Mouse (Mus musculus): ENCODE results near the gene Creg2. TPM values are rescaled to one million over a fixed set of nuclear protein-coding genes. Genes with fewer than 3 reads are reported as not detected.

Gene Creg2
- polyA plus RNA-seq, 1 experiment from 2014 or later, result 0.29 TPM

DNA sequence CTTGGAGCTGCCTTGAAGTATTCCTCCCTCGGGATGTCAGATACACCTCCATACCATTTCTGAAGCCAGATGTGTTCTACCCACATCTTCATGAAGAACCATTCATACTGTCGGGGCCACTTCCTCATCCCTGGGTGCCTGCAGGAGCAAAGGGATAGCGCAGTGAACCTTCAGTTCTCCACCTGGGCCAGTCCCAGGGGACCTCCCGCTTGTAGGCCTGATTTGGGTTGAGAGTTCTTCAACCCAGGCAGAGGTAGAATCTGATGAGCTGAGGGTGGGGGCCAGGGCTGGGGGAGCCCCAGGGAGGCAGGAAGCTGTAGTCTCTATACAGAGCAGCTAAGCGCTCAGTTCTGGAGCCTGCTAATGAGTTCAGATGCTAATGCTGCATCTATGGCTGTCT lies 28.2 kb downstream of the Creg2 start:
- Histone ChIP-seq H3K4me1 (ENCODE audit: control insufficient read depth, insufficient read depth, low read length) (no peaks in the 10 kb centered on the region), H3K9me3 (ENCODE audit: control insufficient read depth, low read length) (no peaks in the 10 kb centered on the region), H3K27me3 (replicated peaks; ENCODE audit: control insufficient read depth, insufficient read depth, low read length) (no peaks in the 10 kb centered on the region), H3K4me2 (ENCODE audit: low read depth, low read length) (no peak overlapping the region), H3K4me3 (ENCODE audit: low read depth, low read length) (no peak overlapping the region), H3K27ac (replicated peaks; ENCODE audit: low read depth, low read length) (no peak overlapping the region), H3K9ac (ENCODE audit: low read depth, low read length) (no peak overlapping the region), H3K36me3 (ENCODE audit: control insufficient read depth, insufficient read depth, low read length) (no peaks in the 10 kb centered on the region)
- WGBS, result 87% methylated on average over 5 of the region's 5 CpGs
- DNase-seq (ENCODE audit: low spot score) (no peak), ATAC-seq (ENCODE audit: low read depth) (no peak)

DNA sequence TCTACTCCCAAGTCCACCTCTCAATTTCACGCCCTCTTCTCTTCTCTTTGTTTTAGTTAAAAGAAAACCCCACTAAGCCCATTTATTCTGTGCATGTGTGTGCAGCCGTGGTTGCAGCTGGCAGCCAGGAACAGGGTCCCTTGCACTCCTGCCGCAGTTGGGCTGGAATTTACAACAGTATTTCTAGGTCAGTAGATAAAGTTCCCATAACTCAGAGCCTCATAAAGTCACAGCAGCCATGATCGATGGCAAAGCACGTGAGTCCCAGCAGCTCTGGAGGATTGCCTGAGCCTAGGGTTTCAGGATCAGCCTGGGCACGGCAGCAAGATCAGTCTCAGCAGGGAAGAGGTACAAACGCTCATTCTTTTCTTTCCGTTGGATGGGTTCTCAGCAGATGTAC lies 32.8 kb downstream of the Creg2 start:
- Histone ChIP-seq H3K9ac (ENCODE audit: low read depth, low read length) (no peak overlapping the region), H3K27ac (replicated peaks; ENCODE audit: low read depth, low read length) (no peak overlapping the region), H3K27me3 (replicated peaks; ENCODE audit: control insufficient read depth, insufficient read depth, low read length) (no peaks in the 10 kb centered on the region), H3K4me2 (ENCODE audit: low read depth, low read length) (no peak overlapping the region), H3K4me3 (ENCODE audit: low read depth, low read length) (no peak overlapping the region), H3K36me3 (ENCODE audit: control insufficient read depth, insufficient read depth, low read length) (no peaks in the 10 kb centered on the region), H3K4me1 (ENCODE audit: control insufficient read depth, insufficient read depth, low read length) (0 out of 2 replicates have a peak, but pooled peaks cover 5% of the 10 kb centered on the region), H3K9me3 (ENCODE audit: control insufficient read depth, low read length) (no peaks in the 10 kb centered on the region)
- no peak for DNase-seq (ENCODE audit: low spot score)
- 36% methylated on average over 8 of the region's 8 CpGs for WGBS
- no peak for ATAC-seq (ENCODE audit: low read depth)

DNA sequence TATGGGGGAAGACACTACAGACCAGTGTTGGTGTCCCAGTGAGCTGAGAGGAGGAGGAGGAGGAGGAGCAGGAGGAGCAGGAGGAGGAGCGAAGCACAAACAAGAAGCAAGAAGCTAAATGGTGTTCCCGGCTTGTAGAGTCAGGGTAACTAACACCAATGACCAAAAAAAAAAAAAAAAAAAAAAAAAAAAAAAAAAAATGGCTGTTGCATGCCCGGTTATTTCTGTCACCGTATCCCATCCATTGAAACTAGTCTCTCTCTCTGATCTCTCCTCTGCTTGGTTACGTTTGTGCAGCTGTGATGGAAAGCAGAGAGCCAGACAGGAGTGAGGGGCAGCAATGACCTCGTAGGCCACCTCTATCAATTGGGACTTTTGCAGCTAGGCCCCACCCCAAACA lies 35.7 kb downstream of the Creg2 start:
- 57% methylated on average over 6 of the region's 6 CpGs for WGBS

DNA sequence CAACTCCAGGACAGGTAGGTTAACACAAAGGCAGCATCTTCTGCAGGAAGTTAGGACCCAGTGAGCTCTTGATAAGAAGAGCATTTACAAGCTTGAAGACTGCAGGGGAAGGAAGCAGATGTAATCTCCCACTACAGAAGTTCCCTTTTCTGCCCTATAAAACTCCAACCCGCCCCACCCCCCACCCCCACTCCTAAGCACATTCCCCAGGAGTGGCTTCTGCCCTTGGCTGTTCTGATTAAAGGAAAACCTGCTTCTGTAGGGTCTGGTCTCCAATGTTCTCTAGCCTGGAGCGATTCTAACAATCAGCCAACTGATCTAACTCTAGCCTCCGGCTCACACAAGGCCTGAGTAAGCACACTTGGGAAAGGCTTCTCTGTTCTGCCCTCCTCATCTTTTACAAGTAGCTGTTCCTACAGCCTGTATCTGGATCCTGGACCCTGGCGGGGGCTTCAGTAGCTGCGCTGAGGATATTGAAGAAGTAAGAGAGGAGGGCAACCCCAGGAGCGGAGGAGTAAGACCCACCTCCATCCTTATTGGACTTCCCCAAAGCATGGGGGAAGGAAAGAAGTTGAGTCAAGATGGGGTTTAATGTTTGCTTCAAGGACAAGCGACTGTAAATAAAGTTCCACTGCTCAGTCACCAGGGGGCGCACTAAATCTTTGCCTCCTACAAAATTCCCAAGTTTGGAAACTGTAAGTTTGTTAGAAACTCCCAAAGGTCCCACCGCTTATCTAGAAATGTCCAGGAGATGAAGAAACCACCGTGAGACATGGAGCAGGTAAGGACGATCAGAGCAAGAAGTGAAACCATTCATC lies 36.6 kb downstream of the Creg2 start:
- Histone ChIP-seq H3K4me3 (ENCODE audit: low read depth, low read length) (no peak overlapping the region), H3K9me3 (ENCODE audit: control insufficient read depth, low read length) (no peaks in the 10 kb centered on the region), H3K9ac (ENCODE audit: low read depth, low read length) (no peak overlapping the region), H3K36me3 (ENCODE audit: control insufficient read depth, insufficient read depth, low read length) (no peaks in the 10 kb centered on the region), H3K4me1 (ENCODE audit: control insufficient read depth, insufficient read depth, low read length) (0 out of 2 replicates have a peak, but pooled peaks cover 5% of the 10 kb centered on the region), H3K27me3 (replicated peaks; ENCODE audit: control insufficient read depth, insufficient read depth, low read length) (no peaks in the 10 kb centered on the region), H3K4me2 (ENCODE audit: low read depth, low read length) (peak overlapping the region; percentile 16; the same call in 1 of the 2 replicates), H3K27ac (replicated peaks; ENCODE audit: low read depth, low read length) (no peak overlapping the region)
- DNase-seq (ENCODE audit: low spot score) (peak; percentile 72), ATAC-seq (ENCODE audit: low read depth) (no peak)
- 19% methylated on average over 11 of the region's 11 CpGs for WGBS

More for the DNA sequence above, 35.7 kb downstream of the Creg2 start:
- Histone ChIP-seq H3K4me3 (ENCODE audit: low read depth, low read length) (no peak overlapping the region), H3K4me1 (ENCODE audit: control insufficient read depth, insufficient read depth, low read length) (0 out of 2 replicates have a peak, but pooled peaks cover 5% of the 10 kb centered on the region), H3K9me3 (ENCODE audit: control insufficient read depth, low read length) (no peaks in the 10 kb centered on the region), H3K27me3 (replicated peaks; ENCODE audit: control insufficient read depth, insufficient read depth, low read length) (no peaks in the 10 kb centered on the region), H3K4me2 (ENCODE audit: low read depth, low read length) (no peak overlapping the region), H3K27ac (replicated peaks; ENCODE audit: low read depth, low read length) (no peak overlapping the region), H3K36me3 (ENCODE audit: control insufficient read depth, insufficient read depth, low read length) (no peaks in the 10 kb centered on the region), H3K9ac (ENCODE audit: low read depth, low read length) (no peak overlapping the region)
- DNase-seq (ENCODE audit: low spot score) (no peak), ATAC-seq (ENCODE audit: low read depth) (no peak)

DNA sequence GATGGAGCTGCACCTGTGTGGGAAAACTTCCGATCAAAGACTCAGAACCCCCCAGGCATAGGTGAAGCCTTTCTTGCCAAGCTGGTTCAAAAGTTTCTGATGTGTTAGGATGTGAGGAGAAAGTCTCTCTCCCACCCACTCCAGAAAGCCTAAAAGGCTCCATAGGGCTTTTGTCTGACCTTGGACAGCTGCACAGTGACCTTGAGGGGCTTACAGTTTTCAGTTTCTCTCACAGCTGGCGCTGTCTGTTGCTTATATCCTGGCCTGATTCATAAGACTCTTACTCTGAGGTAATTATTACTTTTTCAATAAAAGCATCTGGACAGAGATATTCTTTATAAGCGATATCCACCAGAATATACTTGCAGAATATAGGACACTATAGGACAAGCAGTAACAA lies 38.2 kb downstream of the Creg2 start:
- DNase-seq (ENCODE audit: low spot score) (peak; percentile 53), ATAC-seq (ENCODE audit: low read depth) (no peak)
- no peaks in the 10 kb centered on the region for H3K27me3 ChIP-seq (replicated peaks; ENCODE audit: control insufficient read depth, insufficient read depth, low read length)

DNA sequence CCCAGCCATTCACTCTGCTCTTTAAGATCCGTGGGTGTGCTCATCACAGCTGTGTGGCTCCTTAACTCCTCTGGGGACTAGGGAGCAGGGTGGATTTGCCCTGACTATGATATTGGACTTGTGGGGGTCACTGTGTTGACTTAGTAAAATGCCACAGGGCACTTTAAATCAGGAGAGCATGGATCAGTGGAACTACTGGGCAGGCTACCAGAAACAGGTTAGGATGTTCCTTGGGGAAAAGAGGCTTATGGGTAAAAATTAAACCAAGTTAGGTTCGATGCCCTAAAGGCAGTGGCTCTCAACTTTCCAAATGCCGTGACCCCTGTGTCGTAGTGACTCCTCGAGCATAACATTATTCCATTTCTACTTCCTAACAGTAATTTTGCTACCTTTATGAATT lies 38.8 kb downstream of the Creg2 start:
- Histone ChIP-seq H3K4me3 (ENCODE audit: low read depth, low read length) (no peak overlapping the region), H3K36me3 (ENCODE audit: control insufficient read depth, insufficient read depth, low read length) (no peaks in the 10 kb centered on the region), H3K4me1 (ENCODE audit: control insufficient read depth, insufficient read depth, low read length) (0 out of 2 replicates have a peak, but pooled peaks cover 5% of the 10 kb centered on the region), H3K27me3 (replicated peaks; ENCODE audit: control insufficient read depth, insufficient read depth, low read length) (no peaks in the 10 kb centered on the region), H3K4me2 (ENCODE audit: low read depth, low read length) (no peak overlapping the region), H3K27ac (replicated peaks; ENCODE audit: low read depth, low read length) (no peak overlapping the region), H3K9me3 (ENCODE audit: control insufficient read depth, low read length) (no peaks in the 10 kb centered on the region), H3K9ac (ENCODE audit: low read depth, low read length) (no peak overlapping the region)
- WGBS, result 57% methylated on average over 5 of the region's 5 CpGs
- ATAC-seq (ENCODE audit: low read depth) (no peak), DNase-seq (ENCODE audit: low spot score) (no peak)

More for the DNA sequence above, 38.2 kb downstream of the Creg2 start:
- Histone ChIP-seq H3K4me2 (ENCODE audit: low read depth, low read length) (no peak overlapping the region), H3K27ac (replicated peaks; ENCODE audit: low read depth, low read length) (no peak overlapping the region), H3K36me3 (ENCODE audit: control insufficient read depth, insufficient read depth, low read length) (no peaks in the 10 kb centered on the region), H3K4me1 (ENCODE audit: control insufficient read depth, insufficient read depth, low read length) (0 out of 2 replicates have a peak, but pooled peaks cover 5% of the 10 kb centered on the region), H3K9ac (ENCODE audit: low read depth, low read length) (no peak overlapping the region), H3K4me3 (ENCODE audit: low read depth, low read length) (no peak overlapping the region), H3K9me3 (ENCODE audit: control insufficient read depth, low read length) (no peaks in the 10 kb centered on the region)
- WGBS, result 70% methylated on average over 3 of the region's 3 CpGs

DNA sequence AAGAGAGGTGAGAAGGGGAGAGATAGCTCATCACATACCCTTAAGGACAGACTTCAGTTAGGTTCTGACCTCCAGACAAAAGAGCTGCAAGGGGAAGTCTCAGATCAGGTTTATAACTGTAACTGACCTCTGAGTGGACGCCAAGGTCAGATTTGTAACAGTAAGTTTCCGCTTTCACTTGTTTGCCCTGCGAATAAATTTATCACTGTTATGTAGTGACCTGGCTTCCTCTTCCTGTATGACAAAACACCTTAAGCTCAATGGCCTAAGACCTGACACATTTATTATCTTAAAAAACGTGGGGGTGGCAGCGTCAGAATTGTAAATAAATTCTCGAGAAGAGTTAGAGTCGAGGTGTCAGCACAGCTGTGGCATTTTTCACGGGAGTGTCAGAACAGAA lies 42.7 kb downstream of the Creg2 start:
- Histone ChIP-seq H3K9ac (ENCODE audit: low read depth, low read length) (no peak overlapping the region), H3K27ac (replicated peaks; ENCODE audit: low read depth, low read length) (no peak overlapping the region), H3K36me3 (ENCODE audit: control insufficient read depth, insufficient read depth, low read length) (no peaks in the 10 kb centered on the region), H3K4me2 (ENCODE audit: low read depth, low read length) (no peak overlapping the region), H3K4me1 (ENCODE audit: control insufficient read depth, insufficient read depth, low read length) (no peaks in the 10 kb centered on the region), H3K4me3 (ENCODE audit: low read depth, low read length) (no peak overlapping the region), H3K9me3 (ENCODE audit: control insufficient read depth, low read length) (no peaks in the 10 kb centered on the region), H3K27me3 (replicated peaks; ENCODE audit: control insufficient read depth, insufficient read depth, low read length) (no peaks in the 10 kb centered on the region)
- DNase-seq (ENCODE audit: low spot score) (no peak), ATAC-seq (ENCODE audit: low read depth) (no peak)
- 66% methylated on average over 8 of the region's 8 CpGs for WGBS

DNA sequence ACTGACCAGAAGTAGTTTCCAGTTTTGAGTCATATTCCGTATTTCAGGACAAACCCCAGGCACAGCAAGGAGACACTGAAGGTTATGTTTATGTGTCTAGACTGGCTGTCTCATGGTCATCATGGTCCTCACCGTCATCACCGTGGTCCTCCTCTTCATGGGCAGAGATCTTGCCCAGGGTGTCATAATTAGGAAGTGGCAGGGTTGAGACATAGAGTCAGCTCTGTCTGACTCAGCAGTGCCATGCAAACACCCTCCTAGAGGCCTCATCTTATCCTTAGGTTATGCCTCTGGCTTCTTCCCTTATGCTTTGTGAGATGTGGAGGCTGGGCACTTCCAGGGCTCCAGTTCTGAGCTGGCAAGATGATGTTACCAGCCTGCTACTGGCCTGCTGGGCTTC lies 48.8 kb downstream of the Creg2 start:
- H3K4me1 ChIP-seq (ENCODE audit: control insufficient read depth, insufficient read depth, low read length), result no peaks in the 10 kb centered on the region
- no peaks in the 10 kb centered on the region for H3K27me3 ChIP-seq (replicated peaks; ENCODE audit: control insufficient read depth, insufficient read depth, low read length)
- DNase-seq (ENCODE audit: low spot score) (no peak), ATAC-seq (ENCODE audit: low read depth) (no peak)
- 95% methylated on average over 3 of the region's 3 CpGs for WGBS
- no peaks in the 10 kb centered on the region for H3K9me3 ChIP-seq (ENCODE audit: control insufficient read depth, low read length)
- no peak overlapping the region for H3K9ac ChIP-seq (ENCODE audit: low read depth, low read length)
- no peak overlapping the region for H3K27ac ChIP-seq (replicated peaks; ENCODE audit: low read depth, low read length)
- H3K4me3 ChIP-seq (ENCODE audit: low read depth, low read length), result no peak overlapping the region
- H3K4me2 ChIP-seq (ENCODE audit: low read depth, low read length), result no peak overlapping the region
- H3K36me3 ChIP-seq (ENCODE audit: control insufficient read depth, insufficient read depth, low read length), result no peaks in the 10 kb centered on the region

DNA sequence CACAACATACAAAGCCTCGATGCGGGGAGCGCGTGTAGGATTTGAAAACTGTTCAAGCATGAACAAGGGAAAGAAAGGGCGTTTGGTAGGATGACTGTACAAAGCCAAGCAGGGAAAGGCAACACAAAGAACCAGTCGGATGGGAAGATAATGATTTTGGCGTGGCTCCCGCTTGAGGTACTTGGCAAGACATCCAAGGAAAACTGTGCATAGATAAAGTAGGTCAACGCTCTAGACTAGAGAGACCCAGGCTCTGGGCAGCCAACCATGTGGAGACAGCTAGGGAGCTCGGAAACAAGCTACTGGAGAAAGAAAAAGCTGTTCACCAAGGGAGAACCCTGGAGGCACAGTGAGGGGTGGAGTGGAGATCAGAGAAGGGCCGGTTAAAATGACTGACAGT lies 52.5 kb downstream of the Creg2 start:
- no peak for ATAC-seq (ENCODE audit: low read depth)
- DNase-seq (ENCODE audit: low spot score), result peak; percentile 20
- Histone ChIP-seq H3K9ac (ENCODE audit: low read depth, low read length) (no peak overlapping the region), H3K36me3 (ENCODE audit: control insufficient read depth, insufficient read depth, low read length) (no peaks in the 10 kb centered on the region), H3K4me2 (ENCODE audit: low read depth, low read length) (no peak overlapping the region), H3K27me3 (replicated peaks; ENCODE audit: control insufficient read depth, insufficient read depth, low read length) (no peaks in the 10 kb centered on the region), H3K9me3 (ENCODE audit: control insufficient read depth, low read length) (no peaks in the 10 kb centered on the region), H3K4me1 (ENCODE audit: control insufficient read depth, insufficient read depth, low read length) (no peaks in the 10 kb centered on the region), H3K27ac (replicated peaks; ENCODE audit: low read depth, low read length) (no peak overlapping the region), H3K4me3 (ENCODE audit: low read depth, low read length) (no peak overlapping the region)
- 72% methylated on average over 11 of the region's 11 CpGs for WGBS

Measured in embryonic facial prominence, embryonic 14.5 days (tissue).